Mouse (Mus musculus): Measurements from ENCODE around the gene Gm20219.
"Not testable (repeated sequence)": the region's sequence is repeated elsewhere in the genome, so short reads cannot be mapped to it uniquely, and the experiment has no call there.

The Gm20219 gene

GRCm38 (mm10) chr17:56512310-56512709 lies 41.9 kb downstream of the Gm20219 start, which contains the start of gene Znrf4:
TSS of gene Znrf4 (minus strand) at chr17:56512431.
- no peak for DNase-seq (ENCODE audit: low read depth, low spot score)

GRCm38 (mm10) chr17:56511707-56512090 lies 42.5 kb downstream of the Gm20219 start:
- DNase-seq (ENCODE audit: low read depth, low spot score), result no peak

GRCm38 (mm10) chr17:56510970-56511706 lies 43.0 kb downstream of the Gm20219 start:
- DNase-seq (ENCODE audit: low read depth, low spot score), result no peak

GRCm38 (mm10) chr17:56510473-56510969 lies 43.7 kb downstream of the Gm20219 start:
- DNase-seq (ENCODE audit: low read depth, low spot score), result no peak

- DNase-seq (ENCODE audit: low read depth, low spot score), result no peak
Measured at GRCm38 (mm10) chr17:56509707-56510472, 44.3 kb downstream of the Gm20219 start.

GRCm38 (mm10) chr17:56509021-56509640 lies 45.1 kb downstream of the Gm20219 start:
- no peak for DNase-seq (ENCODE audit: low read depth, low spot score)

GRCm38 (mm10) chr17:56507161-56508068 lies 46.8 kb downstream of the Gm20219 start:
- DNase-seq (ENCODE audit: low read depth, low spot score), result peak; percentile 96

GRCm38 (mm10) chr17:56506417-56507065 lies 47.6 kb downstream of the Gm20219 start:
- no peak for DNase-seq (ENCODE audit: low read depth, low spot score)

GRCm38 (mm10) chr17:56505401-56505800 lies 48.8 kb downstream of the Gm20219 start:
- DNase-seq (ENCODE audit: low read depth, low spot score), result no peak

GRCm38 (mm10) chr17:56502526-56502925 lies 51.7 kb downstream of the Gm20219 start:
- DNase-seq (ENCODE audit: low read depth, low spot score), result no peak

GRCm38 (mm10) chr17:56501635-56502400 lies 52.4 kb downstream of the Gm20219 start:
- not testable (repeated sequence) for DNase-seq (ENCODE audit: low read depth, low spot score)

All from telencephalon, adult 2 months (tissue).